Mouse (Mus musculus) E14TG2a.4 (cell line): Measurements from ENCODE around the gene Il34.

ENCODE experiments used
- CTCF ChIP-seq: conservative IDR thresholded peaks from 2 replicates; pipeline ENCODE4 v1.5.1; 2014; ENCODE audit warnings: low read length
- NANOG ChIP-seq: IDR thresholded peaks from 2 replicates; pipeline ENCODE4 v1.6.1; 2014; ENCODE audit warnings: borderline replicate concordance, low read length, mixed read lengths
- POU5F1 ChIP-seq: IDR thresholded peaks from 2 replicates; pipeline ENCODE4 v1.6.1; 2014; ENCODE audit warnings: low read length, borderline replicate concordance

DNA sequence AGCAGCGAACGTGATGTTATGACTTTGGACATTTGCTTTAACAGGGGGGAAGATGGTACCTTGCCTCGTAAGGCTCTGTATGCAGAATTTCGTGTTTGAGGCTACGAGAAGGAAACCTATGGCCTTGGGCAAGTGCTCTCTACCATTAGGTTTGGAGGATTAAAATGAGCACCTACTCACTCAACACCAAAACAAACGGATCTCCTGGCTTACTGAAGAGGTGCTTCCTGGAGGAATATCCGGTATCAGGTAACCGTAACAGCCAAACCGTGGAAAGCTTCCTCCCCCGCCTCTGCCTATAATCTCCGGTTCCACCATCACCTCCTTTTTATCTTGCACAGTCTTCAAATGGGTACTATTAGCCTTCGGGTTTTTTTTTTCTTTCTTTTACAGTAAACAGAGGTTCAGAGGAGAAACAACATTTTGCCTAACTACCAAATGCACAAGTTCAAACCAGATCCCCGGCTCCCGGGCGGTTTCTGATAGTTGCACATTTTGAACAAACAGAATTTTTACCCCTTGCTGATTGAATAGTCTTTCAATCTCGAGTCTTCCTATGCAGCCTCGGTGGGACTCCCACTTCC, 40.2 kb upstream of the Il34 start:
- TF ChIP-seq CTCF (no peak), POU5F1 (no peak), NANOG (no peak)
